Mouse (Mus musculus) cortical plate, adult 2 months (tissue): ENCODE measurements around the gene 4933428G20Rik. TPM values are rescaled to one million over a fixed set of nuclear protein-coding genes. Genes with fewer than 3 reads are reported as not detected.
A peak's percentile ranks its signal among the peaks of the same experiment; 100 is the strongest.

ENCODE experiments used
- H3K27ac ChIP-seq: fragments of 200-500 bp; 2 replicates; pipeline ENCODE4 v1.5.1; 2012; ENCODE audit warnings: low read length, control low read depth, inconsistent platforms; ENCODE audit not compliant: insufficient read depth
- H3K4me1 ChIP-seq: fragments of 200-500 bp; 2 replicates; pipeline ENCODE4 v1.6.1; 2011; ENCODE audit warnings: low read length; ENCODE audit not compliant: control insufficient read depth, insufficient read depth
- H3K4me3 ChIP-seq: fragments of 200-500 bp; 2 replicates; pipeline ENCODE4 v1.5.1; 2011; ENCODE audit warnings: mild to moderate bottlenecking, low read length, control low read depth; ENCODE audit not compliant: insufficient read depth
- CTCF ChIP-seq: fragments of 200-500 bp; IDR thresholded peaks from 2 replicates; pipeline ENCODE4 v1.5.1; 2011; ENCODE audit warnings: mild to moderate bottlenecking, control low read depth, low read length; ENCODE audit not compliant: insufficient read depth; ENCODE audit errors: extremely low read depth
- POLR2A ChIP-seq: fragments of 200-500 bp; IDR thresholded peaks from 2 replicates; pipeline ENCODE4 v1.6.1; 2011; ENCODE audit warnings: mild to moderate bottlenecking, low read length, control low read depth; ENCODE audit not compliant: insufficient read depth; ENCODE audit errors: extremely low read depth
- polyA plus RNA-seq: library from polyadenylated mRNA; depleted of rRNA; stranded (reverse); fragments of >200 nt; gene quantifications from 2 replicates; pipeline ENCODE4 v1.2.3, GENCODE M21; 2012

Gene 4933428G20Rik
- polyA plus RNA-seq, 1 experiment = 0.06 TPM

GRCm38 (mm10) chr11:97489589-97490324, 10.4 kb downstream of the 4933428G20Rik start:
- H3K4me1 ChIP-seq = no peaks in the 10 kb centered on the region
- TF ChIP-seq CTCF (peak; percentile 90), POLR2A (no peak)
- H3K27ac ChIP-seq = no peak overlapping the region
- no peak overlapping the region for H3K4me3 ChIP-seq

- TF ChIP-seq CTCF = no peak
- TF ChIP-seq POLR2A = no peak
- H3K27ac ChIP-seq = no peak overlapping the region
- H3K4me3 ChIP-seq = no peak overlapping the region
- no peaks in the 10 kb centered on the region for H3K4me1 ChIP-seq
Observed at GRCm38 (mm10) chr11:97487656-97488055, 12.5 kb downstream of the 4933428G20Rik start.

GRCm38 (mm10) chr11:97485661-97486060, 14.5 kb downstream of the 4933428G20Rik start:
- no peak overlapping the region for H3K4me3 ChIP-seq
- peaks cover 1% of the 10 kb centered on the region; the same call in 1 of the 2 replicates for H3K4me1 ChIP-seq
- TF ChIP-seq POLR2A (no peak), CTCF (no peak)
- H3K27ac ChIP-seq = no peak overlapping the region

- H3K27ac ChIP-seq = no peak overlapping the region
- TF ChIP-seq CTCF (no peak), POLR2A (no peak)
- H3K4me3 ChIP-seq = no peak overlapping the region
- H3K4me1 ChIP-seq = peaks cover 1% of the 10 kb centered on the region; the same call in 1 of the 2 replicates
Observed at GRCm38 (mm10) chr11:97479824-97480223, 20.3 kb downstream of the 4933428G20Rik start.

GRCm38 (mm10) chr11:97479085-97479484, 21.1 kb downstream of the 4933428G20Rik start:
- Histone ChIP-seq H3K4me1 (peaks cover 1% of the 10 kb centered on the region; the same call in 1 of the 2 replicates), H3K4me3 (no peak overlapping the region)

GRCm38 (mm10) chr11:97478345-97478744, 21.8 kb downstream of the 4933428G20Rik start:
- H3K27ac ChIP-seq = no peak overlapping the region
- no peak overlapping the region for H3K4me3 ChIP-seq
- peaks cover 1% of the 10 kb centered on the region; the same call in 1 of the 2 replicates for H3K4me1 ChIP-seq
- TF ChIP-seq CTCF (no peak), POLR2A (no peak)

More at GRCm38 (mm10) chr11:97479085-97479484, 21.1 kb downstream of the 4933428G20Rik start:
- TF ChIP-seq POLR2A (no peak), CTCF (no peak)
- H3K27ac ChIP-seq = no peak overlapping the region

- TF ChIP-seq POLR2A (no peak), CTCF (no peak)
- peaks cover 1% of the 10 kb centered on the region; the same call in 1 of the 2 replicates for H3K4me1 ChIP-seq
- H3K4me3 ChIP-seq = no peak overlapping the region
- H3K27ac ChIP-seq = no peak overlapping the region
Observed at GRCm38 (mm10) chr11:97477431-97477830, 22.7 kb downstream of the 4933428G20Rik start.

- H3K27ac ChIP-seq = no peak overlapping the region
- H3K4me3 ChIP-seq = no peak overlapping the region
- no peaks in the 10 kb centered on the region; the same call in 1 of the 2 replicates for H3K4me1 ChIP-seq
- peak; percentile 63 for TF ChIP-seq CTCF
- TF ChIP-seq POLR2A = no peak
Observed at GRCm38 (mm10) chr11:97476334-97477095, 23.6 kb downstream of the 4933428G20Rik start.

GRCm38 (mm10) chr11:97471276-97471675, 28.9 kb downstream of the 4933428G20Rik start:
- Histone ChIP-seq H3K27ac (no peak overlapping the region), H3K4me1 (no peaks in the 10 kb centered on the region), H3K4me3 (no peak overlapping the region)
- TF ChIP-seq POLR2A (no peak), CTCF (no peak)
